Mouse (Mus musculus) forebrain, embryonic 12.5 days (tissue): Measurements from ENCODE around the gene Gm45837. TPM values are rescaled to one million over a fixed set of nuclear protein-coding genes. Genes with fewer than 3 reads are reported as not detected.
A peak's percentile ranks its signal among the peaks of the same experiment; 100 is the strongest.

Source experiments
- ATAC-seq: fragments of 200-750 bp; cut with Nextera tagmentation; 2 replicates; pipeline ENCODE4 v1.8.0; 2017; ENCODE audit warnings: moderate TSS enrichment; ENCODE audit not compliant: low FRiP score
- H3K27ac ChIP-seq: fragments of 300-500 bp; sonication (generic); 2 replicates; pipeline ENCODE4 v1.5.1; 2016; ENCODE audit warnings: mild to moderate bottlenecking
- H3K27me3 ChIP-seq: fragments of 300-500 bp; sonication (generic); 2 replicates; pipeline ENCODE4 v1.6.1; 2016; ENCODE audit warnings: mild to moderate bottlenecking
- H3K36me3 ChIP-seq: fragments of 300-500 bp; sonication (generic); replicated peaks from 2 replicates; pipeline ENCODE4 v1.6.1; 2016; ENCODE audit warnings: mild to moderate bottlenecking
- H3K4me1 ChIP-seq: fragments of 300-500 bp; sonication (generic); 2 replicates; pipeline ENCODE4 v1.6.1; 2016
- H3K4me2 ChIP-seq: fragments of 300-500 bp; sonication (generic); 2 replicates; pipeline ENCODE4 v1.6.1; 2016; ENCODE audit warnings: mild to moderate bottlenecking, moderate library complexity
- H3K4me3 ChIP-seq: fragments of 300-500 bp; sonication (generic); replicated peaks from 2 replicates; pipeline ENCODE4 v1.5.1; 2016; ENCODE audit warnings: mild to moderate bottlenecking
- H3K9ac ChIP-seq: fragments of 300-500 bp; sonication (generic); 2 replicates; pipeline ENCODE4 v1.6.1; 2016; ENCODE audit warnings: mild to moderate bottlenecking
- H3K9me3 ChIP-seq: fragments of 300-500 bp; sonication (generic); 2 replicates; pipeline ENCODE4 v1.6.1; 2016
- WGBS: fragments of 180-500 bp; shearing (Covaris S2); methylation state at CpG from one replicate; pipeline ENCODE4 v1.1.7; 2016; 5-methylcytosine and 5-hydroxymethylcytosine counted together
- polyA plus RNA-seq: library from polyadenylated mRNA; unstranded; fragments of >200 nt; fragmentation: Nextera tagmentation; extraction: Ambion mirVana; gene quantifications from 2 replicates; pipeline ENCODE4 v1.2.1, GENCODE M21; 2016

The Gm45837 gene
- polyA plus RNA-seq, 1 experiment from 2014 or later: not detected

- 69% methylated on average over 5 of the region's 5 CpGs for WGBS
- Histone ChIP-seq H3K4me3 (no peak overlapping the region), H3K36me3 (no peaks in the 10 kb centered on the region), H3K4me2 (no peak overlapping the region), H3K27ac (no peak overlapping the region), H3K4me1 (peaks cover 10% of the 10 kb centered on the region), H3K9me3 (no peaks in the 10 kb centered on the region), H3K9ac (no peak overlapping the region), H3K27me3 (no peaks in the 10 kb centered on the region)
- ATAC-seq: no peak
Observed at GRCm38 (mm10) chr7:101378796-101379465, 31.8 kb upstream of the Gm45837 start.

DNA sequence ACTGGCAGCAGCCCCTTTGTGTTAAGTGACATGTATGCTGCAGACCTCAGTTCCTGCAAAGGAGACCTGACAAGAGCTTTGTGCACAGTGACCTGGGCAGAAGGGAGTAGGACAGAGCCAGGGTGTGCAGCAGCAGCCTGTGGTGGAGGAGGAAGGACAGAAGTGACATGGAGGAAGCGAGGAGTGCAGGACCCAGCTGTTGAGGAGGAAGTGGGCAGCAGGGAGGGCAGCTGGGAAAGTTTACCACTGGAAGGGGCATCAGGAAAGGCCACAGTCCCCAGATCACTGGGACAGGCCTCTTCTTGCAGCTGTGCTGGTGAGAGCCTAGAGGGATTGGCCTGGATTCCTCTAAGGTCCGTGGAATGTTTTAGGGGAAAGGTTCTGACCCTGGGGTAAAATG is 31.0 kb upstream of the Gm45837 start:
- no peak overlapping the region for H3K4me2 ChIP-seq
- no peak overlapping the region for H3K4me3 ChIP-seq
- H3K36me3 ChIP-seq: no peaks in the 10 kb centered on the region
- no peaks in the 10 kb centered on the region for H3K27me3 ChIP-seq
- no peak overlapping the region for H3K27ac ChIP-seq
- WGBS: 77% methylated on average over 2 of the region's 2 CpGs
- H3K4me1 ChIP-seq: peaks cover 10% of the 10 kb centered on the region
- H3K9me3 ChIP-seq: no peaks in the 10 kb centered on the region
- H3K9ac ChIP-seq: no peak overlapping the region
- ATAC-seq: no peak

- Histone ChIP-seq H3K27me3 (no peaks in the 10 kb centered on the region), H3K36me3 (no peaks in the 10 kb centered on the region), H3K9me3 (no peaks in the 10 kb centered on the region), H3K4me3 (no peak overlapping the region), H3K4me1 (peaks cover 20% of the 10 kb centered on the region), H3K27ac (no peak overlapping the region), H3K4me2 (no peak overlapping the region), H3K9ac (no peak overlapping the region)
- no peak for ATAC-seq
- WGBS: 89% methylated on average over 6 of the region's 6 CpGs
Observed at GRCm38 (mm10) chr7:101381512-101381911, 29.2 kb upstream of the Gm45837 start.

DNA sequence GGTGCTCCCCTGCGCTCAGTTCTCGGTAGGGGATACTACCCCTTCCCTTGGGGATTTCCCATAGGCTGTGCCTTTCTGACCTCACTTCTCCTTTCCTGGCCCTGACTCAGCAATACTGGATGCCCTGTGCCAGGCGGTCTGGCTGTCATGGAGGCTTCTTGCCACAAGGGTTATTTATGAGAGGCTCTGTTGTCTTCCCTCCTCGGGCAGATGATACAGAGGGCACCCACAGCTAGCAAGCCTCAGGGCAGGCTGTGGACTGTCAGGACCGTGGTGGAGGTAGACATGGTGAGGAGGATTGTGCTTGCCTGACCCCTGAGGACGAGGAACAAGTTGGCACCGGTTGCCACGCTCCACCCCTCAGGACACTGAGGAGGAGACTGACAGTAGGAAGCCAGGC is 28.3 kb upstream of the Gm45837 start:
- Histone ChIP-seq H3K4me1 (peaks cover 20% of the 10 kb centered on the region), H3K27ac (no peak overlapping the region), H3K4me3 (no peak overlapping the region), H3K27me3 (no peaks in the 10 kb centered on the region), H3K9ac (no peak overlapping the region), H3K4me2 (no peak overlapping the region), H3K9me3 (no peaks in the 10 kb centered on the region), H3K36me3 (no peaks in the 10 kb centered on the region)
- no peak for ATAC-seq
- 83% methylated on average over 8 of the region's 8 CpGs for WGBS

- Histone ChIP-seq H3K4me1 (peaks cover 10% of the 10 kb centered on the region), H3K9ac (no peak overlapping the region), H3K27ac (no peak overlapping the region), H3K27me3 (no peaks in the 10 kb centered on the region), H3K36me3 (no peaks in the 10 kb centered on the region), H3K4me3 (no peak overlapping the region), H3K4me2 (no peak overlapping the region), H3K9me3 (no peaks in the 10 kb centered on the region)
- 80% methylated on average over 3 of the region's 3 CpGs for WGBS
- no peak for ATAC-seq
Observed at GRCm38 (mm10) chr7:101383756-101384155, 26.9 kb upstream of the Gm45837 start.

DNA sequence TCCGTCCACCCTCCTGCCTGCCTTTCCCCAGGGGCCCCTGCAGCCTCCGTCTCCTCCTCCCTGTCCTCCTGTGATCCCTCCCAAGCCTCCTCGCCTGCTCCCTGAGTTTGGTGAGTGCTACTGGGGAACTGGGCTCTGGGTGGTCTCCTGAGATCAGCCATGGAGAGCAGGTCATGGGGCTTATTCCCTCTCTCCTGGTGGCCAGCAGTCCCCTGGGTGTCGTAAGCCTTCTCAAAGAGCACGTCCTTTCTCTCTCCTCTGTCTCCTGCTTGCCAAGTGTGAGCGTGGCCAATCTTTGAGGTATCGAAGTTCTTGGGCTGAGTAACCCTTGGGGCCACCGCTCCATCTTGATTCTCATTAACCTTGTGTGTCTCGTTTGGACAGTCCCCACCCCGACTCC is 25.8 kb upstream of the Gm45837 start:
- H3K9me3 ChIP-seq: no peaks in the 10 kb centered on the region
- WGBS: 73% methylated on average over 10 of the region's 10 CpGs
- no peak overlapping the region for H3K4me3 ChIP-seq
- no peaks in the 10 kb centered on the region for H3K36me3 ChIP-seq
- no peaks in the 10 kb centered on the region for H3K27me3 ChIP-seq
- no peak for ATAC-seq
- no peak overlapping the region for H3K9ac ChIP-seq
- peaks cover 10% of the 10 kb centered on the region for H3K4me1 ChIP-seq
- H3K27ac ChIP-seq: no peak overlapping the region
- H3K4me2 ChIP-seq: no peak overlapping the region

DNA sequence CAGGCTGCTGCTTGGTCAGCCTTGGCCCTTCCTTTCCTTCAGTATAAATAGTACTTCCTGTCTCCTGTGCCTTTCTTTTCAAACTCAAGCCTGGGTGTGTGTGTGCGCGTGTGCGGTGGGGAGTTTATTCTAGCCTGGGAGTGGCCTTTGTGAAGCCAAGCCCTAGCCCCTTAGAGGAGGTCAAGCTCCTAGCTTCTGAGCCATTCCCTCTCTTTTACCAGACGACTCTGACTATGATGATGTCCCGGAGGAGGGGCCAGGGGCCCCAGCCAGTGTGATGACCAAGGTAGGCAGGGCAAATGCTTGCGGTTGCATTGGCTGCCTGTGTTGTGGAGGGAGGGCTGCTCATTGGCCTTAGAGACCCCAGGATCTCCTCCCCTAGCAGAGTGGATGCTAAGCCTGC is 25.4 kb upstream of the Gm45837 start:
- Histone ChIP-seq H3K9ac (no peak overlapping the region), H3K27ac (no peak overlapping the region), H3K4me3 (no peak overlapping the region), H3K27me3 (no peaks in the 10 kb centered on the region), H3K36me3 (no peaks in the 10 kb centered on the region), H3K9me3 (no peaks in the 10 kb centered on the region), H3K4me1 (peaks cover 10% of the 10 kb centered on the region), H3K4me2 (no peak overlapping the region)
- 53% methylated on average over 6 of the region's 6 CpGs for WGBS
- ATAC-seq: no peak

DNA sequence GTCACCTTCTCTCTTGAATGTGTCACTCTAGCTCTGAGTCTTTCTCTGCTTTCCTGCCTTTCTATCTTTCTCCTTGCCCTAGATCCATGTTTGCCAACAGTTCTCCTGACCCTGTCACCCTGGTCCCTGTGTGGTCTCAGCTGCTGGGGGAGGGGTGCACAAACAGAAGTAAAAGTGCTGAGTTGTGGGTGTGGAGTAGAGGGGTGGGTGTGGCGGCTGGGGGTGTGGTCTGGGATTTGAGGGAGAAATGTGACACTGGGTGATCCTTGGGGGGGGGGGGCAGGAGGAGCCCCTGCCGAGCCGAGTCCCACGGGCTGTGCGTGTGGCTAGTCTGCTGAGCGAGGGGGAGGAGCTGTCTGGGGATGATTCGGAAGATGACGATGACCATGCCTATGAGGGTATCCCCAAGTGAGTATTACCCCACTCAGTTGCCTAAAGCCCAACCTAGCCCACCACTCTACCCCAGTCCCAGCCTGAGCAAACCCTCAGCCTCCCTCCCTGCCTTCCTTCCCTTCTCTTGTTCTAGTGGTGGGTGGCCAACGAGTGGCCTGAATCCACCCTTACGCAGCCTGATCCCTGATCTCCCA is 24.7 kb upstream of the Gm45837 start:
- H3K4me2 ChIP-seq: no peak overlapping the region
- H3K36me3 ChIP-seq: no peaks in the 10 kb centered on the region
- no peak overlapping the region for H3K27ac ChIP-seq
- WGBS: 58% methylated on average over 10 of the region's 10 CpGs
- peaks cover 10% of the 10 kb centered on the region for H3K4me1 ChIP-seq
- no peak overlapping the region for H3K9ac ChIP-seq
- no peaks in the 10 kb centered on the region for H3K27me3 ChIP-seq
- H3K4me3 ChIP-seq: no peak overlapping the region
- no peaks in the 10 kb centered on the region for H3K9me3 ChIP-seq
- 0 out of 2 replicates have a peak, but pooled peaks have one; percentile 20 for ATAC-seq

DNA sequence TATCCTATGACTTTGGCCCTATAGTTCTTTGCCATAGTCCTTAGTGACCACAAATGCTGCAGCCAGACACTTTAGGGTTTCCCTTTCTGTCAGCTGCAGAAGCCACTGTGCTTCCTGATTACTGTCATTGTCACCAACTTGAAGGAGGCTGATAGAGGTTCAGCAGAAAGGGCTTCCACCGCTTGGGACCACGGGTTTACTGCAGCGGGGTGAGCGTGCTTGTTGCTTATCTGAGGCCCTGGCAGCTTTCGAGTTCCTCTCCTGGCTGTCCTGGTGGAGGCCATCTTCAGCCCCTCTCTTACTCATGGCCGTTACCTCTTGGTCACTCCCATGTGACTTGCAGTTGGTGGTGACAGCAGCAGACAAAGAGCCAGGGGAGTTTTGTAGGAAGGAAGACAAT is 21.4 kb upstream of the Gm45837 start:
- Histone ChIP-seq H3K4me3 (no peak overlapping the region), H3K4me2 (no peak overlapping the region), H3K4me1 (peaks cover 28% of the 10 kb centered on the region), H3K27ac (no peak overlapping the region), H3K9ac (no peak overlapping the region), H3K27me3 (no peaks in the 10 kb centered on the region), H3K36me3 (no peaks in the 10 kb centered on the region), H3K9me3 (no peaks in the 10 kb centered on the region)
- 86% methylated on average over 6 of the region's 6 CpGs for WGBS
- ATAC-seq: no peak

DNA sequence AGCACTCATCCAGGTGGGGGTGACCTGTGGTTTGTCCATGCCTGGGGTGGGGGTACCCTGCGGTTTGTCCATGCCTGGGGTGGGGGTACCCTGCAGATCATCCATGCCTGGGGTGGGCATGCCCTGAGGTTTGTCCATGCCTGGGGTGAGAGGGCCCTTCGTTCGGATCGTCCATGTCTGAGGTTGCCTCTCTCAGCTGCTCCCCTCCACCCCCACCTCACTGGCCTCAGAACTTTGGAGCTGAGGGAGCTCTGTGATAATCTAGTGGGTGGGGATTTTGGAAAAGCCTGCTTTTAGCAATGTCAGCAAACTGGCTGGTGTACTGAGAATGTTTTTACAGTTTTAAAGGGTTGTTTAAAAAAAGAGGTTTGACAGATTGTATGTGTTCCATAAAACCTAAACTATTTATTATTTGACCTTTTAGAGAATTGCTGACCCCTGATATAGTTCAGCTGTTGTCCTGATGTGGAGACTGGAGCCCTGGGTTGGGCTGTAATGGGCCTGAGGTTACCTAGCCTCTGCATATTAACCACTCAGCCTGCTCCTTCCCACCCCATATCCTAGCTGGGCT is 18.7 kb upstream of the Gm45837 start:
- whole genome bisulfite sequencing: 81% methylated on average over 4 of the region's 4 CpGs
- 0 out of 2 replicates have a peak, but pooled peaks have one; percentile 17 for ATAC-seq

DNA sequence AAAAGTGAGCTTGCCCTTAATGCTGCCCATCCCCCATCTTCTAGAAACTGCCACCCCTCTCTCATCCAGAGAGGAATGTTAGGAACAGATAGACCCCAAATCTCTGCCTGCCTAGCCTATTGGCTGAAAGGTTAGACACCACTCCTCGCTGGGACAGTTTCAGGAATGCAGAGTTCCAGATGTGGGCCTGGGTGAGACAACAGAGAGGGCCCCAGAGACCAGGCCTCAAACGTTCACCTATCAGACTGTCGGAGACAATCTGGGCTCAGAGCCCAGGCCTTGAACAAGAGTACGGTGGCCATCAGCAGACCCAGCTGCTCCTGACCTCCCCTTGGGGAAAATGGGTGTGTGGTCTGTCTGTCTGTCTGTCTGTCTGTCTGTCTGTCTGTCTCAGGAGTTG is 17.7 kb upstream of the Gm45837 start:
- H3K27me3 ChIP-seq: no peaks in the 10 kb centered on the region
- H3K4me2 ChIP-seq: no peak overlapping the region
- H3K9ac ChIP-seq: no peak overlapping the region
- peaks cover 23% of the 10 kb centered on the region for H3K4me1 ChIP-seq
- ATAC-seq: no peak
- H3K4me3 ChIP-seq: no peak overlapping the region
- no peaks in the 10 kb centered on the region for H3K36me3 ChIP-seq
- no peaks in the 10 kb centered on the region for H3K9me3 ChIP-seq
- H3K27ac ChIP-seq: peak overlapping the region; percentile 36; the same call in 1 of the 2 replicates
- 66% methylated on average over 4 of the region's 4 CpGs for WGBS

More for the DNA sequence above, 18.7 kb upstream of the Gm45837 start:
- H3K4me1 ChIP-seq: peaks cover 23% of the 10 kb centered on the region
- no peak overlapping the region for H3K27ac ChIP-seq
- no peak overlapping the region for H3K4me2 ChIP-seq
- no peak overlapping the region for H3K4me3 ChIP-seq
- H3K27me3 ChIP-seq: no peaks in the 10 kb centered on the region
- no peak overlapping the region for H3K9ac ChIP-seq
- H3K9me3 ChIP-seq: no peaks in the 10 kb centered on the region
- no peaks in the 10 kb centered on the region for H3K36me3 ChIP-seq

- no peaks in the 10 kb centered on the region for H3K27me3 ChIP-seq
- H3K4me2 ChIP-seq: no peak overlapping the region
- no peaks in the 10 kb centered on the region for H3K9me3 ChIP-seq
- peaks cover 23% of the 10 kb centered on the region for H3K4me1 ChIP-seq
- no peak overlapping the region for H3K9ac ChIP-seq
- WGBS: 46% methylated on average over 8 of the region's 8 CpGs
- H3K27ac ChIP-seq: peak overlapping the region; percentile 51; the same call in 1 of the 2 replicates
- ATAC-seq: peak; percentile 30; the same call in 1 of the 2 replicates
- no peaks in the 10 kb centered on the region for H3K36me3 ChIP-seq
- no peak overlapping the region for H3K4me3 ChIP-seq
Observed at GRCm38 (mm10) chr7:101393694-101394504, 16.8 kb upstream of the Gm45837 start.
